Mouse (Mus musculus) kidney, embryonic 15.5 days (tissue): ENCODE results near the gene Coro1b. TPM values are rescaled to one million over a fixed set of nuclear protein-coding genes. Genes with fewer than 3 reads are reported as not detected.

ENCODE experiments used
- ATAC-seq: fragments of 200-750 bp; cut with Nextera tagmentation; replicated peaks from 2 replicates; pipeline ENCODE4 v1.8.0; 2017; ENCODE audit warnings: moderate TSS enrichment; ENCODE audit not compliant: low FRiP score
- H3K27ac ChIP-seq: fragments of 300-500 bp; sonication (generic); 2 replicates; pipeline ENCODE4 v1.5.1; 2015; ENCODE audit warnings: mild to moderate bottlenecking, inconsistent platforms
- H3K27me3 ChIP-seq: fragments of 300-500 bp; sonication (generic); 2 replicates; pipeline ENCODE4 v1.6.1; 2015; ENCODE audit warnings: inconsistent platforms
- H3K36me3 ChIP-seq: fragments of 300-500 bp; sonication (generic); 2 replicates; pipeline ENCODE4 v1.6.1; 2015; ENCODE audit warnings: inconsistent platforms
- H3K4me1 ChIP-seq: fragments of 300-500 bp; sonication (generic); 2 replicates; pipeline ENCODE4 v1.6.1; 2015; ENCODE audit warnings: inconsistent platforms
- H3K4me2 ChIP-seq: fragments of 300-500 bp; sonication (generic); 2 replicates; pipeline ENCODE4 v1.6.1; 2015; ENCODE audit warnings: moderate library complexity, mild to moderate bottlenecking, inconsistent platforms
- H3K4me3 ChIP-seq: fragments of 300-500 bp; sonication (generic); replicated peaks from 2 replicates; pipeline ENCODE4 v1.5.1; 2015; ENCODE audit warnings: mild to moderate bottlenecking, inconsistent platforms
- H3K9ac ChIP-seq: fragments of 300-500 bp; sonication (generic); 2 replicates; pipeline ENCODE4 v1.6.1; 2015; ENCODE audit warnings: mild to moderate bottlenecking, inconsistent platforms
- H3K9me3 ChIP-seq: fragments of 300-500 bp; sonication (generic); replicated peaks from 2 replicates; pipeline ENCODE4 v1.6.1; 2016; ENCODE audit warnings: inconsistent platforms
- WGBS: fragments of 180-500 bp; shearing (Covaris S2); methylation state at CpG from one replicate; pipeline ENCODE4 v1.1.7; 2015; ENCODE audit warnings: mixed read lengths; 5-methylcytosine and 5-hydroxymethylcytosine counted together
- polyA plus RNA-seq: library from polyadenylated mRNA; unstranded; fragments of >200 nt; fragmentation: Nextera tagmentation; extraction: Ambion mirVana; gene quantifications from 2 replicates; pipeline ENCODE4 v1.2.1, GENCODE M21; 2015

The Coro1b gene
- polyA plus RNA-seq, 1 experiment from 2014 or later: 174 TPM

GRCm38 (mm10) chr19:4147022-4147405 lies 1.4 kb upstream of the Coro1b start:
- no peak overlapping the region for H3K9ac ChIP-seq
- ATAC-seq: no peak
- no peaks in the 10 kb centered on the region for H3K9me3 ChIP-seq
- H3K4me3 ChIP-seq: no peak overlapping the region
- WGBS: 61% methylated on average over 3 of the region's 3 CpGs
- no peak overlapping the region for H3K27ac ChIP-seq
- H3K4me1 ChIP-seq: peaks cover 43% of the 10 kb centered on the region
- H3K36me3 ChIP-seq: peaks cover 21% of the 10 kb centered on the region
- H3K4me2 ChIP-seq: no peak overlapping the region
- no peaks in the 10 kb centered on the region for H3K27me3 ChIP-seq

- Histone ChIP-seq H3K36me3 (peaks cover 30% of the 10 kb centered on the region), H3K27ac (peak overlapping the region; percentile 79), H3K9ac (peak overlapping the region; percentile 94), H3K4me1 (peaks cover 37% of the 10 kb centered on the region), H3K9me3 (no peaks in the 10 kb centered on the region), H3K4me2 (peak overlapping the region; percentile 84), H3K27me3 (no peaks in the 10 kb centered on the region), H3K4me3 (peak overlapping the region; percentile 95)
- WGBS: 33% methylated on average over 9 of the region's 9 CpGs
- ATAC-seq: no peak
These were observed 483 bp upstream of the Coro1b start for GRCm38 (mm10) chr19:4147782-4148490.

GRCm38 (mm10) chr19:4148819-4149218 lies 400 bp downstream of the Coro1b start:
- H3K4me2 ChIP-seq: peak overlapping the region; percentile 84
- H3K4me1 ChIP-seq: peaks cover 37% of the 10 kb centered on the region
- peak overlapping the region; percentile 79 for H3K27ac ChIP-seq
- ATAC-seq: peak; percentile 30; the same call in 1 of the 2 replicates
- H3K9me3 ChIP-seq: no peaks in the 10 kb centered on the region
- no peaks in the 10 kb centered on the region for H3K27me3 ChIP-seq
- peaks cover 38% of the 10 kb centered on the region for H3K36me3 ChIP-seq
- H3K9ac ChIP-seq: peak overlapping the region; percentile 94
- WGBS: under 1% methylated on average over 8 of the region's 8 CpGs
- peak overlapping the region; percentile 95 for H3K4me3 ChIP-seq

GRCm38 (mm10) chr19:4149283-4149682 lies 864 bp downstream of the Coro1b start:
- no peaks in the 10 kb centered on the region for H3K9me3 ChIP-seq
- H3K36me3 ChIP-seq: peaks cover 42% of the 10 kb centered on the region
- no peaks in the 10 kb centered on the region for H3K27me3 ChIP-seq
- H3K9ac ChIP-seq: peak overlapping the region; percentile 94
- peaks cover 37% of the 10 kb centered on the region for H3K4me1 ChIP-seq
- H3K27ac ChIP-seq: no peak overlapping the region
- ATAC-seq: no peak
- WGBS: 76% methylated on average over 11 of the region's 11 CpGs
- peak overlapping the region; percentile 84 for H3K4me2 ChIP-seq
- peak overlapping the region; percentile 95 for H3K4me3 ChIP-seq

- Histone ChIP-seq H3K4me1 (peaks cover 43% of the 10 kb centered on the region), H3K4me3 (peak overlapping the region; percentile 95), H3K27ac (no peak overlapping the region), H3K4me2 (peak overlapping the region; percentile 84), H3K36me3 (peaks cover 42% of the 10 kb centered on the region), H3K9ac (peak overlapping the region; percentile 4; the same call in 1 of the 2 replicates), H3K9me3 (no peaks in the 10 kb centered on the region), H3K27me3 (no peaks in the 10 kb centered on the region)
- ATAC-seq: no peak
- 95% methylated on average over 17 of the region's 17 CpGs for WGBS
These were observed 1.5 kb downstream of the Coro1b start for GRCm38 (mm10) chr19:4149764-4150461.

- WGBS: 85% methylated on average over 22 of the region's 22 CpGs
- Histone ChIP-seq H3K4me2 (no peak overlapping the region), H3K9me3 (no peaks in the 10 kb centered on the region), H3K4me1 (peaks cover 50% of the 10 kb centered on the region), H3K27me3 (no peaks in the 10 kb centered on the region), H3K27ac (no peak overlapping the region), H3K9ac (0 out of 2 replicates have a peak overlapping the region, but pooled peaks have one; percentile 4), H3K36me3 (peaks cover 46% of the 10 kb centered on the region), H3K4me3 (no peak overlapping the region)
- no peak for ATAC-seq
These were observed 2.4 kb downstream of the Coro1b start for GRCm38 (mm10) chr19:4150567-4151487.

GRCm38 (mm10) chr19:4151488-4151860 lies 3.1 kb downstream of the Coro1b start:
- Histone ChIP-seq H3K4me1 (peaks cover 56% of the 10 kb centered on the region), H3K36me3 (peaks cover 52% of the 10 kb centered on the region), H3K27me3 (no peaks in the 10 kb centered on the region), H3K4me2 (no peak overlapping the region), H3K4me3 (no peak overlapping the region), H3K9me3 (no peaks in the 10 kb centered on the region), H3K9ac (no peak overlapping the region), H3K27ac (no peak overlapping the region)
- 69% methylated on average over 5 of the region's 5 CpGs for WGBS
- no peak for ATAC-seq

GRCm38 (mm10) chr19:4151898-4152297 lies 3.5 kb downstream of the Coro1b start:
- no peak overlapping the region for H3K27ac ChIP-seq
- H3K4me2 ChIP-seq: no peak overlapping the region
- ATAC-seq: no peak
- no peaks in the 10 kb centered on the region for H3K27me3 ChIP-seq
- H3K9me3 ChIP-seq: no peaks in the 10 kb centered on the region
- H3K36me3 ChIP-seq: peaks cover 57% of the 10 kb centered on the region
- no peak overlapping the region for H3K4me3 ChIP-seq
- peaks cover 59% of the 10 kb centered on the region for H3K4me1 ChIP-seq
- H3K9ac ChIP-seq: no peak overlapping the region
- 88% methylated on average over 5 of the region's 5 CpGs for WGBS

- Histone ChIP-seq H3K4me2 (no peak overlapping the region), H3K4me3 (no peak overlapping the region), H3K9ac (no peak overlapping the region), H3K27me3 (no peaks in the 10 kb centered on the region), H3K9me3 (no peaks in the 10 kb centered on the region), H3K4me1 (peaks cover 54% of the 10 kb centered on the region), H3K27ac (no peak overlapping the region), H3K36me3 (peaks cover 64% of the 10 kb centered on the region)
- WGBS: 88% methylated on average over 8 of the region's 8 CpGs
- ATAC-seq: no peak
These were observed 4.2 kb downstream of the Coro1b start for GRCm38 (mm10) chr19:4152445-4153231.

GRCm38 (mm10) chr19:4153232-4153654 lies 4.8 kb downstream of the Coro1b start, which contains the start of gene Ptprcap:
TSS of gene Ptprcap (plus strand) at chr19:4153604.
- no peak within 1 kb of the TSS for H3K4me2 ChIP-seq
- no peaks in the 10 kb centered on the region for H3K9me3 ChIP-seq
- H3K4me3 ChIP-seq: no peak within 1 kb of the TSS
- no peak within 1 kb of the TSS for H3K9ac ChIP-seq
- H3K27me3 ChIP-seq: no peaks in the 10 kb centered on the region
- H3K36me3 ChIP-seq: peaks cover 70% of the 10 kb centered on the region
- H3K27ac ChIP-seq: 0 out of 2 replicates have a peak within 1 kb of the TSS, but pooled peaks have one; percentile 55
- ATAC-seq: no peak
- WGBS: 77% methylated on average over 11 of the region's 11 CpGs
- peaks cover 48% of the 10 kb centered on the region for H3K4me1 ChIP-seq
